Mouse (Mus musculus) cerebellum, adult 18-20 months (tissue): ENCODE measurements around the gene Mocs1.
"Not testable (repeated sequence)": the region's sequence is repeated elsewhere in the genome, so short reads cannot be mapped to it uniquely, and the experiment has no call there.

Source experiments
- DNase-seq, 2 experiments: peaks; one replicate each; pipeline ENCODE4 v3.0.0; 2021

The Mocs1 gene

GRCm38 (mm10) chr17:49433071-49433470 is 4.9 kb downstream of the Mocs1 start:
- DNase-seq: no peak

GRCm38 (mm10) chr17:49434236-49434635 is 6.1 kb downstream of the Mocs1 start:
- DNase-seq: no peak

GRCm38 (mm10) chr17:49435081-49435480 is 6.9 kb downstream of the Mocs1 start:
- DNase-seq: no peak

GRCm38 (mm10) chr17:49436631-49437030 is 8.5 kb downstream of the Mocs1 start:
- DNase-seq: peak in 1 of 2 experiments; percentile 0

- DNase-seq: peak in 1 of 2 experiments; percentile 1
Observed at GRCm38 (mm10) chr17:49437306-49437705, 9.1 kb downstream of the Mocs1 start.

- peak in 1 of 2 experiments; percentile 1 for DNase-seq
Observed at GRCm38 (mm10) chr17:49438822-49439574, 10.8 kb downstream of the Mocs1 start.

- no peak for DNase-seq
Observed at GRCm38 (mm10) chr17:49439706-49440105, 11.5 kb downstream of the Mocs1 start.

- DNase-seq: no peak
Observed at GRCm38 (mm10) chr17:49440331-49441130, 12.4 kb downstream of the Mocs1 start.

GRCm38 (mm10) chr17:49442841-49443240 is 14.7 kb downstream of the Mocs1 start:
- not testable (repeated sequence) for DNase-seq

GRCm38 (mm10) chr17:49448570-49449229 is 20.5 kb downstream of the Mocs1 start:
- no peak for DNase-seq

GRCm38 (mm10) chr17:49449230-49449608 is 21.1 kb downstream of the Mocs1 start:
- no peak for DNase-seq

- DNase-seq: no peak
Observed at GRCm38 (mm10) chr17:49450922-49451321, 22.8 kb downstream of the Mocs1 start.

- no peak for DNase-seq
Observed at GRCm38 (mm10) chr17:49456334-49456733, 28.2 kb downstream of the Mocs1 start.

- no peak for DNase-seq
Observed at GRCm38 (mm10) chr17:49457833-49458232, 29.7 kb downstream of the Mocs1 start.

GRCm38 (mm10) chr17:49458386-49458785 is 30.2 kb downstream of the Mocs1 start:
- DNase-seq: no peak

- no peak for DNase-seq
Observed at GRCm38 (mm10) chr17:49464884-49465283, 36.7 kb downstream of the Mocs1 start.

GRCm38 (mm10) chr17:49468223-49468622 is 40.1 kb downstream of the Mocs1 start:
- DNase-seq: peak; percentile 74 to 90

GRCm38 (mm10) chr17:49472626-49473025 is 44.5 kb downstream of the Mocs1 start:
- DNase-seq: no peak

- DNase-seq: no peak
Observed at GRCm38 (mm10) chr17:49474051-49474450, 45.9 kb downstream of the Mocs1 start.

GRCm38 (mm10) chr17:49475174-49475573 is 47.0 kb downstream of the Mocs1 start:
- DNase-seq: no peak

GRCm38 (mm10) chr17:49477370-49477769 is 49.2 kb downstream of the Mocs1 start:
- no peak for DNase-seq

GRCm38 (mm10) chr17:49481876-49482275 is 53.7 kb downstream of the Mocs1 start:
- no peak for DNase-seq

- no peak for DNase-seq
Observed at GRCm38 (mm10) chr17:49484435-49484834, 56.3 kb downstream of the Mocs1 start.

GRCm38 (mm10) chr17:49489098-49489497 is 60.9 kb downstream of the Mocs1 start:
- no peak for DNase-seq
